Mouse (Mus musculus) E14TG2a.4 (cell line): ENCODE results near the gene Mab21l3.

Source experiments
- CTCF ChIP-seq: conservative IDR thresholded peaks from 2 replicates; pipeline ENCODE4 v1.5.1; 2014; ENCODE audit warnings: low read length
- POU5F1 ChIP-seq: IDR thresholded peaks from 2 replicates; pipeline ENCODE4 v1.6.1; 2014; ENCODE audit warnings: low read length, borderline replicate concordance

- no peak for TF ChIP-seq CTCF
- no peak for TF ChIP-seq POU5F1
These were observed 34.0 kb downstream of the Mab21l3 start for GRCm38 (mm10) chr3:101814790-101815189.
